Mouse (Mus musculus) CH12.LX (cell line): ENCODE data around the gene Mcl1. TPM values are rescaled to one million over a fixed set of nuclear protein-coding genes. Genes with fewer than 3 reads are reported as not detected.

Source experiments
- DNase-seq: peaks from one replicate; pipeline ENCODE4 v3.0.0-alpha.2; 2013; ENCODE audit errors: extremely low read depth
- H3K27ac ChIP-seq: 2 replicates; pipeline ENCODE4 v1.5.1; 2012; ENCODE audit warnings: low read depth, mild to moderate bottlenecking, control low read depth, moderate library complexity; ENCODE audit not compliant: insufficient read depth
- H3K27me3 ChIP-seq: replicated peaks from 2 replicates; pipeline ENCODE3; 2012; ENCODE audit warnings: inconsistent platforms
- H3K36me3 ChIP-seq, 2 experiments: replicated peaks in 1 of 2; 2 replicates each; pipeline versions ENCODE3 to v1.6.1; 2012; ENCODE audit warnings: inconsistent platforms in 1 of 2, low read length in 1 of 2, mild to moderate bottlenecking in 1 of 2, mixed read lengths in 1 of 2, moderate library complexity in 1 of 2; ENCODE audit not compliant: control insufficient read depth in 1 of 2, insufficient read depth in 1 of 2
- H3K4me1 ChIP-seq, 2 experiments: 2 replicates each; pipeline ENCODE4 v1.6.1; 2012; ENCODE audit warnings: inconsistent platforms in 1 of 2, moderate library complexity in 1 of 2; ENCODE audit not compliant: insufficient read depth in 2 of 2, control insufficient read depth in 1 of 2
- H3K4me2 ChIP-seq: 2 replicates; pipeline ENCODE4 v1.6.1; 2012; ENCODE audit warnings: low read depth, mild to moderate bottlenecking, control low read depth; ENCODE audit not compliant: poor library complexity, insufficient read depth, severe bottlenecking
- H3K4me3 ChIP-seq, 3 experiments: fragments of 150-350 bp in 1 of 3; sonication (generic) in 1 of 3; replicated peaks in 1 of 3; 2 replicates each; pipeline versions ENCODE3 to v1.5.1; 2011 to 2012; ENCODE audit warnings: low read depth in 2 of 3, low read length in 2 of 3, mild to moderate bottlenecking in 2 of 3, moderate library complexity in 2 of 3, control low read depth in 1 of 3, improper control_type of control experiment in 1 of 3, inconsistent platforms in 1 of 3, mixed read lengths in 1 of 3; ENCODE audit not compliant: poor library complexity in 1 of 3
- H3K79me2 ChIP-seq: replicated peaks from 2 replicates; pipeline ENCODE4 v1.6.1; 2012; ENCODE audit warnings: mild to moderate bottlenecking, moderate library complexity; ENCODE audit not compliant: control insufficient read depth, poor library complexity, insufficient read depth, severe bottlenecking; ENCODE audit errors: extremely low read depth
- H3K9ac ChIP-seq: 2 replicates; pipeline ENCODE4 v1.6.1; 2012; ENCODE audit warnings: low read depth, mild to moderate bottlenecking, control low read depth, moderate library complexity; ENCODE audit not compliant: insufficient read depth
- H3K9me3 ChIP-seq: replicated peaks from 2 replicates; pipeline ENCODE3; 2012; ENCODE audit warnings: low read length, inconsistent platforms, mixed read lengths
- BHLHE40 ChIP-seq: IDR thresholded peaks from 2 replicates; pipeline ENCODE4 v1.6.1; 2011; ENCODE audit warnings: mild to moderate bottlenecking, low read depth, low read length, improper control_type of control experiment
- CHD1 ChIP-seq: IDR thresholded peaks from 2 replicates; pipeline ENCODE4 v1.6.1; 2012; ENCODE audit warnings: low read depth, low read length, improper control_type of control experiment, inconsistent platforms
- CHD2 ChIP-seq: IDR thresholded peaks from 2 replicates; pipeline ENCODE4 v1.6.1; 2011; ENCODE audit warnings: low read length, improper control_type of control experiment
- CTCF ChIP-seq, 2 experiments: IDR thresholded peaks in 1 of 2; conservative IDR thresholded peaks in 1 of 2; 2 replicates each; pipeline ENCODE4 v1.5.1; 2011 to 2012; ENCODE audit warnings: low read depth in 2 of 2, low read length in 2 of 2, improper control_type of control experiment in 1 of 2, inconsistent platforms in 1 of 2, mild to moderate bottlenecking in 1 of 2, moderate library complexity in 1 of 2
- ELF1 ChIP-seq: IDR thresholded peaks from 2 replicates; pipeline ENCODE4 v1.6.1; 2014; ENCODE audit warnings: low read depth, mild to moderate bottlenecking, inconsistent platforms, low read length, improper control_type of control experiment
- IRF4 ChIP-seq: IDR thresholded peaks from 2 replicates; pipeline ENCODE4 v1.6.1; 2014; ENCODE audit warnings: low read depth, mild to moderate bottlenecking, inconsistent platforms, low read length, improper control_type of control experiment
- JUN ChIP-seq: IDR thresholded peaks from 2 replicates; pipeline ENCODE4 v1.6.1; 2011; ENCODE audit warnings: low read depth, mild to moderate bottlenecking, low read length, improper control_type of control experiment, moderate library complexity; ENCODE audit not compliant: insufficient read depth
- JUND ChIP-seq: conservative IDR thresholded peaks from 2 replicates; pipeline ENCODE4 v1.6.1; 2011; ENCODE audit warnings: low read depth, low read length, improper control_type of control experiment
- MAX ChIP-seq: IDR thresholded peaks from 2 replicates; pipeline ENCODE4 v1.6.1; 2011; ENCODE audit warnings: low read length, improper control_type of control experiment
- MXI1 ChIP-seq: IDR thresholded peaks from 2 replicates; pipeline ENCODE4 v1.6.1; 2011; ENCODE audit warnings: mild to moderate bottlenecking, low read depth, low read length, improper control_type of control experiment
- MYC ChIP-seq: IDR thresholded peaks from 2 replicates; pipeline ENCODE4 v1.6.1; 2011; ENCODE audit warnings: low read depth, mild to moderate bottlenecking, improper control_type of control experiment, low read length
- PAX5 ChIP-seq: IDR thresholded peaks from 2 replicates; pipeline ENCODE4 v1.6.1; 2012; ENCODE audit warnings: low read length, inconsistent platforms, mixed read lengths
- POLR2A ChIP-seq: IDR thresholded peaks from 2 replicates; pipeline ENCODE4 v1.6.1; 2011; ENCODE audit warnings: low read depth, mild to moderate bottlenecking, improper control_type of control experiment, low read length
- POLR2AphosphoS2 ChIP-seq: IDR thresholded peaks from 2 replicates; pipeline ENCODE4 v1.6.1; 2011; ENCODE audit warnings: low read depth, low read length, improper control_type of control experiment
- SMC3 ChIP-seq: IDR thresholded peaks from 2 replicates; pipeline ENCODE4 v1.6.1; 2011; ENCODE audit warnings: low read depth, low read length, improper control_type of control experiment
- TBP ChIP-seq: conservative IDR thresholded peaks from 2 replicates; pipeline ENCODE4 v1.6.1; 2011; ENCODE audit warnings: low read depth, low read length, improper control_type of control experiment
- USF2 ChIP-seq: conservative IDR thresholded peaks from 2 replicates; pipeline ENCODE4 v1.6.1; 2011; ENCODE audit warnings: low read depth, low read length, improper control_type of control experiment
- ZKSCAN1 ChIP-seq: IDR thresholded peaks from 2 replicates; pipeline ENCODE4 v1.6.1; 2012; ENCODE audit warnings: low read depth, inconsistent platforms, low read length, improper control_type of control experiment, borderline replicate concordance
- ZMIZ1 ChIP-seq: IDR thresholded peaks from 2 replicates; pipeline ENCODE4 v1.6.1; 2012; ENCODE audit warnings: low read depth, mild to moderate bottlenecking, inconsistent platforms, low read length, improper control_type of control experiment
- ZNF384 ChIP-seq: IDR thresholded peaks from 2 replicates; pipeline ENCODE4 v1.6.1; 2012; ENCODE audit warnings: low read depth, low read length, improper control_type of control experiment, inconsistent platforms
- dilution Hi-C: fragments of 300-500 bp; cut with MboI; formaldehyde crosslinking; loops from 2 replicates; pipeline ENCODE4 v1.14.3; 2020; ENCODE audit warnings: low sequenced_read_pairs; ENCODE audit not compliant: extremely low pct_unique_long_range_greater_than_20kb, extremely low pct_ligation_motif_present
- in situ Hi-C: fragments of 300-500 bp; cut with MboI; formaldehyde crosslinking; loops from 3 replicates; pipeline ENCODE4 v1.14.3; 2019; ENCODE audit warnings: low sequenced_read_pairs, low pct_ligation_motif_present, low pct_unique_long_range_greater_than_20kb, mixed read lengths
- polyA plus RNA-seq: library from polyadenylated mRNA; unstranded; fragments of >175 nt; gene quantifications from 2 replicates; pipeline ENCODE4 v1.2.1, GENCODE M21; 2012; ENCODE audit warnings: low read depth; ENCODE audit not compliant: insufficient read length
- total RNA-seq, 2 experiments: library from RNA; depleted of rRNA; stranded (reverse); fragments of 300-350 nt in 1 of 2; fragments of >200 nt in 1 of 2; gene quantifications; 2 replicates each; pipeline ENCODE4 v1.2.3; 2012 to 2014

Mcl1 gene
- total and polyA plus RNA-seq, 3 experiments: 95.9 to 225 (median 188) TPM

GRCm38 (mm10) chr3:95662724-95663449 lies 4.3 kb downstream of the Mcl1 start (continued):
- 0 out of 2 replicates have a peak, but pooled peaks have one; percentile 11 for TF ChIP-seq JUND
- TF ChIP-seq CHD2: peak; percentile 39; the same call in 1 of the 2 replicates
- TF ChIP-seq ZNF384: no peak
- TF ChIP-seq ZMIZ1: peak; percentile 63
- peak; percentile 24; the same call in 1 of the 2 replicates for TF ChIP-seq MXI1
- no peak for TF ChIP-seq USF2
- TF ChIP-seq MAX: no peak
- TF ChIP-seq PAX5: no peak
- peak; percentile 44 for TF ChIP-seq POLR2A
- no peak for TF ChIP-seq BHLHE40
- TF ChIP-seq JUN: no peak
- no peak; the same call in 1 of the 2 replicates for TF ChIP-seq ELF1
- TF ChIP-seq ZKSCAN1: no peak

GRCm38 (mm10) chr3:95663486-95663885 lies 4.9 kb downstream of the Mcl1 start:
- H3K9me3 ChIP-seq: no peaks in the 10 kb centered on the region
- TF ChIP-seq IRF4 (no peak), SMC3 (no peak), CTCF (conservative IDR thresholded peaks at IDR 0.05 in 1 of 2, IDR thresholded peaks at IDR 0.05 in 1 of 2; ENCODE audit: low read depth in 2 of 2, low read length in 2 of 2) (no peak), MYC (0 out of 2 replicates have a peak, but pooled peaks have one; percentile 8), POLR2A (peak; percentile 49), ZKSCAN1 (no peak), POLR2AphosphoS2 (0 out of 2 replicates have a peak, but pooled peaks have one; percentile 10), TBP (no peak), CHD1 (no peak), CHD2 (no peak; the same call in 1 of the 2 replicates)
- in situ Hi-C loops: no loop called here
- peak overlapping the region; percentile 95 for H3K4me2 ChIP-seq
- peak overlapping the region; percentile 91 for H3K27ac ChIP-seq
- peak overlapping the region; percentile 65; the same call in 1 of the 2 replicates for H3K9ac ChIP-seq
- no peaks in the 10 kb centered on the region for H3K27me3 ChIP-seq
- peak overlapping the region in 2 of 3 experiments; percentile 91 for H3K4me3 ChIP-seq
- peaks cover 88% of the 10 kb centered on the region for H3K79me2 ChIP-seq
- H3K4me1 ChIP-seq: peaks cover 19 to 61% of the 10 kb centered on the region in 2 experiments
- dilution Hi-C loops: no loop called here
- H3K36me3 ChIP-seq: peaks cover 34 to 64% of the 10 kb centered on the region in 2 experiments
- no peak for DNase-seq
